Mouse (Mus musculus) heart, embryonic 15.5 days (tissue): ENCODE results near the gene Ndel1. TPM values are rescaled to one million over a fixed set of nuclear protein-coding genes. Genes with fewer than 3 reads are reported as not detected.

Experiments
- ATAC-seq: fragments of 200-750 bp; cut with Nextera tagmentation; replicated peaks from 2 replicates; pipeline ENCODE4 v1.8.0; 2017; ENCODE audit warnings: low read depth, moderate TSS enrichment; ENCODE audit not compliant: insufficient number of reproducible peaks, insufficient read depth, low FRiP score
- H3K27ac ChIP-seq: fragments of 300-500 bp; sonication (generic); 2 replicates; pipeline ENCODE4 v1.5.1; 2015; ENCODE audit warnings: mild to moderate bottlenecking, inconsistent platforms
- H3K27me3 ChIP-seq: fragments of 300-500 bp; sonication (generic); 2 replicates; pipeline ENCODE4 v1.6.1; 2015; ENCODE audit warnings: inconsistent platforms
- H3K36me3 ChIP-seq: fragments of 300-500 bp; sonication (generic); 2 replicates; pipeline ENCODE4 v1.6.1; 2015; ENCODE audit warnings: mild to moderate bottlenecking, inconsistent platforms
- H3K4me1 ChIP-seq: fragments of 300-500 bp; sonication (generic); replicated peaks from 2 replicates; pipeline ENCODE4 v1.6.1; 2015; ENCODE audit warnings: inconsistent platforms
- H3K4me2 ChIP-seq: fragments of 300-500 bp; sonication (generic); 2 replicates; pipeline ENCODE4 v1.6.1; 2015; ENCODE audit warnings: inconsistent platforms, mild to moderate bottlenecking, moderate library complexity
- H3K4me3 ChIP-seq: fragments of 300-500 bp; sonication (generic); 2 replicates; pipeline ENCODE4 v1.5.1; 2015; ENCODE audit warnings: mild to moderate bottlenecking, inconsistent platforms
- H3K9ac ChIP-seq: fragments of 300-500 bp; sonication (generic); 2 replicates; pipeline ENCODE4 v1.6.1; 2015; ENCODE audit warnings: mild to moderate bottlenecking, inconsistent platforms
- H3K9me3 ChIP-seq: fragments of 300-500 bp; sonication (generic); replicated peaks from 2 replicates; pipeline ENCODE4 v1.6.1; 2016; ENCODE audit warnings: inconsistent platforms
- WGBS: fragments of 180-500 bp; shearing (Covaris S2); methylation state at CpG from one replicate; pipeline ENCODE4 v1.1.7; 2015; ENCODE audit warnings: mixed read lengths; 5-methylcytosine and 5-hydroxymethylcytosine counted together
- polyA plus RNA-seq: library from polyadenylated mRNA; unstranded; fragments of >200 nt; fragmentation: Nextera tagmentation; extraction: Ambion mirVana; gene quantifications from 2 replicates; pipeline ENCODE4 v1.2.1, GENCODE M21; 2015

Ndel1 gene
- polyA plus RNA-seq, 1 experiment from 2014 or later = 65.5 TPM

DNA sequence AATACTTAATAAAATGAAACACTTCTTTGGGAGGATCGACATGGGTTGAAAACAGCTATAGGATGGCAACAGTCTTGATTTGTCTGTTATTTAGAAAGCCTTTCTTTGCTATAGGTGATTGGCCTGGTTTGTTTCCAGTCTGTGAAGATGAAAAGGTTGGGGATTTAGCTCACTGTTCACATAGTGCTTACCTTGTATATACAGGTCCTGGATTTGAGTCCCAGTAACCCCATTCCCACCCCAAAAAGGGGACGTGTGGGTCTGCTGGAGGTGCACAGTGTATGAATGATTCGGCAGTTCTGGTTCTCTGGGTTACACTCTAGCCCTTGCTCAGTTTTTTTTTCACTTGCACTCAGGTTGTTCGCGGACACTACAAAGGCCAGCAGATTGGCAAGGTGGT, 31.2 kb upstream of the Ndel1 start:
- 79% methylated on average over 5 of the region's 5 CpGs for WGBS
- H3K27me3 ChIP-seq = peaks cover 3% of the 10 kb centered on the region; the same call in 1 of the 2 replicates
- peaks cover 12% of the 10 kb centered on the region for H3K4me1 ChIP-seq
- H3K4me3 ChIP-seq = peak overlapping the region; percentile 97
- H3K27ac ChIP-seq = peak overlapping the region; percentile 6; the same call in 1 of the 2 replicates
- H3K9ac ChIP-seq = peak overlapping the region; percentile 94
- peaks cover 38% of the 10 kb centered on the region for H3K36me3 ChIP-seq
- peak overlapping the region; percentile 83 for H3K4me2 ChIP-seq
- H3K9me3 ChIP-seq = no peaks in the 10 kb centered on the region
- no peak for ATAC-seq

DNA sequence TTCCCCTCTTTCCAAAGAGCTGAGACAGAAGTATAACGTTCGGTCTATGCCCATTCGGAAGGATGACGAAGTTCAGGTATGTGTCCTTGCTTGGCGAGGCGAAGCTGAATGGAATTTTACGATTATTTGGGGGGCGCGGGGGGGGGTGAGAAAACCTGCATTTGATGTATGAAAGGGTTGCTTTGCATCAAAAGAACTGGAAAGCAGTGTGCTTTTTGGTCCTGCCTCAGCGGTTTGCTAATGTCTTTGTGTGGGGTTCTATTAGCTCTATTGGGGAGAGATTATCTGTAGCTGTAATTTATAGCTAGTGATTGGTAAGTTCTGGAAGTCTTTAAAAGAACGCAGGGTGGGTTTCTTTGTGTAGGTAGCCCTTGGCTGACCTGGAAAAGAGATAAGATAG, 30.7 kb upstream of the Ndel1 start:
- 3% methylated on average over 11 of the region's 11 CpGs for WGBS
- ATAC-seq = no peak
- peak overlapping the region; percentile 83 for H3K4me2 ChIP-seq

DNA sequence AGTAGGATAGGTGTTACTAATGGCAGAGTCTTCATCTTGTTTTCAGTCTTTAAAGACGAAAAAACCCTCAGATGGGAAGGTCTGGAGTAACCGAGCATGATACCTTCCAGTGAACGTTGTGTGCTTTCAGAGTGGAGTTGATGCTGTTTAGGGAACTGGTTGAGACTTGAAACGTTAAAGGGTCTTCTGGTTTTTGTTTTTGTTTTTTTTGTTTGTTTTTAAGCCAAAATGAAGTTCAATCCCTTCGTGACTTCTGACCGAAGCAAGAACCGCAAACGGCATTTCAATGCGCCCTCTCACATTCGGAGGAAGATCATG, 30.3 kb upstream of the Ndel1 start:
- H3K9ac ChIP-seq = peak overlapping the region; percentile 94
- peaks cover 12% of the 10 kb centered on the region for H3K4me1 ChIP-seq
- peak overlapping the region; percentile 83 for H3K4me2 ChIP-seq
- peaks cover 38% of the 10 kb centered on the region for H3K36me3 ChIP-seq
- H3K27ac ChIP-seq = peak overlapping the region; percentile 91
- WGBS = under 1% methylated on average over 10 of the region's 10 CpGs
- H3K4me3 ChIP-seq = peak overlapping the region; percentile 97
- no peak for ATAC-seq
- no peaks in the 10 kb centered on the region for H3K9me3 ChIP-seq
- H3K27me3 ChIP-seq = peaks cover 3% of the 10 kb centered on the region; the same call in 1 of the 2 replicates

More for the DNA sequence above, 30.7 kb upstream of the Ndel1 start:
- H3K36me3 ChIP-seq = peaks cover 38% of the 10 kb centered on the region
- no peaks in the 10 kb centered on the region for H3K9me3 ChIP-seq
- peak overlapping the region; percentile 94 for H3K9ac ChIP-seq
- peaks cover 12% of the 10 kb centered on the region for H3K4me1 ChIP-seq
- peak overlapping the region; percentile 97 for H3K4me3 ChIP-seq
- H3K27ac ChIP-seq = peak overlapping the region; percentile 6; the same call in 1 of the 2 replicates
- H3K27me3 ChIP-seq = peaks cover 3% of the 10 kb centered on the region; the same call in 1 of the 2 replicates

DNA sequence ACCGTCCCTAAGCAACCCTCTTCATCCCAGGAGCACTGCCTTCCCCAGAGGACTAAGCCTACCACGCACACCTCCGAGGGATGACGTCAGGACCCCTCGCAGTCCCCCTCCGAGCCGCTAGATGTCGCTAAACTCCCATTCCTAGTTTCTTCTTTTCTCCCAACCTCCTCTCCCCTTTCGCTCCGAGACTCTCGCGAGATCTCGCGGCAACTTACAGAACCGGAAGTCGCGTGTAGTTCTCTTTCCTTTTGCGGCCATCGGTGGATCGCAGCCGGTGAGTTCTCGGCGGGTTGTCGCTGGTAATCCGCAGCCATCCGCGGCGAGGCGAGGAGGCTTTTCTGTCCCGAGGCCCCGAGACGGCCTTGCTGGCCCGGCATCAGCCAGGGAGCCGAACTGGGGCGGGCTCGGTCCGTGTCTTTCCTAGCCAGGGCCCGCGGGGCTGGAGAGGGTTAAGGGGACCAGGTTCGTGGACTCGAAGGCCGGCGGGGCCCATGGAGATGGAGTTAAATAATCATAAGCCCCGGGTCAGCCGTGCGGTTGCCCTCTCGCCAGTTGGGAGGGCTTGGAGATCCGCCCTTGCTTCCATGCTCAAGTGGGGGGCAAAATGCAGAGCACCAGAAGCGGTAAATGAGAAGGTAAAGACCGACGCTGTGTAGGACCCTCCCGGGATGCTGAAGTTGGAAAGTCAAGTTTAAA, 29.8 kb upstream of the Ndel1 start, which contains the start of gene Rpl26:
Gene Rpl26 (plus strand): TSS at position 233 of the 696 bp plus-strand sequence.
- peak within 1 kb of the TSS; percentile 83 for H3K4me2 ChIP-seq
- peak; percentile 88 for ATAC-seq
- peaks cover 12% of the 10 kb centered on the region for H3K4me1 ChIP-seq
- H3K27ac ChIP-seq = peak within 1 kb of the TSS; percentile 91
- H3K4me3 ChIP-seq = peak within 1 kb of the TSS; percentile 97
- WGBS = 1% methylated on average over 52 of the region's 52 CpGs
- H3K9ac ChIP-seq = peak within 1 kb of the TSS; percentile 94
- H3K27me3 ChIP-seq = peaks cover 3% of the 10 kb centered on the region; the same call in 1 of the 2 replicates
- H3K9me3 ChIP-seq = no peaks in the 10 kb centered on the region
- H3K36me3 ChIP-seq = peaks cover 38% of the 10 kb centered on the region

DNA sequence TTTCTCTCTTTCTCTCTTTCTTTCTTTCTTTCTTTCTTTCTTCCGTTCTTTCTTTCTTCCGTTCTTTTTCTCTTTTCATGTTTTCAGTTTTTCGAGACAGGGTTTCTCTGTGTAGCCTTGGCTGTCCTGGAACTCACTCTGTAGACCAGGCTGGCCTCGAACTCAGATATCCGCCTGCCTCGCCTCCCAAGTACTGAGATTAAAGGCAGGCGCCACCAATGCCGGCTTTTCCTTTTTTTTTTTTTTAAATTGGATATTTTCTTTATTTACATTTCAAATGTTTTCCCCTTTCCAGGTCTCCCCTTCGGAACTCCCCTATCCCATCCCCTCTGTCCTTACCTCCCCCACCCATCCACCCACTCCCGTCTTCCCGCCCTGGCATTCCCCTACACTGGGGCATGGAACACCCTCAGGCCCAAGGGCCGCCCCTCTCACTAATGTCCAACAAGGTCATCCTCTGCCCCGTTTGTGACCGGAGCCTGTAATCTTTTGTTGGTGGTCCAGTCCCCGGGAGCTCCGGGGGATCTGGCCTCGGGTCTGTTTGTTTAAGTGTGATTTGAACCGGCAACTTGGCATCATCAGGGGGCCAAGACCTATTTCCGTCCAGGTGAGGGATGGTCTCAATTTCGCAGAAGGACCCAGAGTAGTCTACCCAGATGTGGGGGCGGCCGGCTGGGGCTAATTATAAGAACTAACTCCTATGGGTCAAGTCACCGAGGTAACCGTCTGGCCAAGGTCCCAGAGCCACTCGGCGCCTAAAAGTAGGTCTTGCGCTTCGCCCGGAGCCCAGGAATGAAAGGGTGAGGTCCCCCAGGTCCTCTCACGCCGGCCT, 29.1 kb upstream of the Ndel1 start:
- Histone ChIP-seq H3K9me3 (no peaks in the 10 kb centered on the region), H3K36me3 (peaks cover 32% of the 10 kb centered on the region), H3K4me3 (peak overlapping the region; percentile 97), H3K4me1 (peaks cover 12% of the 10 kb centered on the region), H3K27ac (no peak overlapping the region), H3K4me2 (peak overlapping the region; percentile 83), H3K9ac (peak overlapping the region; percentile 49), H3K27me3 (peaks cover 3% of the 10 kb centered on the region; the same call in 1 of the 2 replicates)
- peak; percentile 4; the same call in 1 of the 2 replicates for ATAC-seq
- WGBS = 26% methylated on average over 31 of the region's 31 CpGs

DNA sequence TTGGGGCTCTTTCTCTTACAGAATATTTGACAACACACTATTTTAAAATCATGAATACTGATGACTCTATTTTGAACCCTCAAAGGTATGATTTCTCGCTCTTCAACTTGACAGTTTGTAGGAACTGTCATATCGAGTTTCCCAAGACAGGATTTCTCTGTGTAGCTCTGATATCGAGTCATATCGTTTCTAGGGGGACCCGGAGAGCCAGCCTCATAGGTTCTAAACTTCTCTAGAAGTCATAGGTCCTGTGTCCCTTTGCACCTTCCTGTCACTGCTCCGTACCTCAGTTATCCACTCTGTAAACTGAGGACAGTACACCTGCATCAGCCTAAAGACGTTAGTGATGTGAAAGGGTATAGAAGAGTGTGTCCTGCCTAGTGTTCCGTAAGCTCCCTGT, 28.2 kb upstream of the Ndel1 start:
- 83% methylated on average over 8 of the region's 8 CpGs for WGBS
- no peak for ATAC-seq
- no peak overlapping the region for H3K27ac ChIP-seq

DNA sequence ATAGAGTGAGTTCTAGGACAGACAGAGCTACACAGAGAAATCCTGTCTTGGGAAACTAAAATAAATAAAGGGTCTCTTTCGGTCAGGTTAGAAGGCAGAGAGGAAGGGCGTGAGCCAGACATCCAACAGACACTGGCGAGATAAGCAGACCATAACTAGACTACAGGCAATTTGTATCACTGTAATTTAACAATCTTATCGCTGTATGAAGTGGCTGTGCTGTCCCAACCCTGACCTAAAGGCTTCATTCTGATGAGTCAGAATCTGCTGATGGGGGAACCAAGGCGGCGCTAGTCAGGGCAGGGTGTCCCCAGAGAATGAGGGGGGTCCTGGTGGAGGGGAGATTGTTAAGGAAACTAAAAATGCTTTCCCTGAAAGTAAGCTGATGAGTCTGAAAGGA, 27.1 kb upstream of the Ndel1 start:
- Histone ChIP-seq H3K36me3 (peaks cover 12% of the 10 kb centered on the region), H3K9me3 (no peaks in the 10 kb centered on the region), H3K4me2 (no peak overlapping the region), H3K4me1 (peaks cover 12% of the 10 kb centered on the region), H3K4me3 (no peak overlapping the region), H3K27ac (no peak overlapping the region), H3K9ac (no peak overlapping the region), H3K27me3 (peaks cover 3% of the 10 kb centered on the region; the same call in 1 of the 2 replicates)
- no peak for ATAC-seq
- WGBS = 62% methylated on average over 6 of the region's 6 CpGs

More for the DNA sequence above, 28.2 kb upstream of the Ndel1 start:
- H3K4me3 ChIP-seq = no peak overlapping the region
- H3K9ac ChIP-seq = no peak overlapping the region
- H3K4me1 ChIP-seq = peaks cover 12% of the 10 kb centered on the region
- H3K27me3 ChIP-seq = peaks cover 3% of the 10 kb centered on the region; the same call in 1 of the 2 replicates
- no peak overlapping the region for H3K4me2 ChIP-seq
- peaks cover 22% of the 10 kb centered on the region for H3K36me3 ChIP-seq
- H3K9me3 ChIP-seq = no peaks in the 10 kb centered on the region

DNA sequence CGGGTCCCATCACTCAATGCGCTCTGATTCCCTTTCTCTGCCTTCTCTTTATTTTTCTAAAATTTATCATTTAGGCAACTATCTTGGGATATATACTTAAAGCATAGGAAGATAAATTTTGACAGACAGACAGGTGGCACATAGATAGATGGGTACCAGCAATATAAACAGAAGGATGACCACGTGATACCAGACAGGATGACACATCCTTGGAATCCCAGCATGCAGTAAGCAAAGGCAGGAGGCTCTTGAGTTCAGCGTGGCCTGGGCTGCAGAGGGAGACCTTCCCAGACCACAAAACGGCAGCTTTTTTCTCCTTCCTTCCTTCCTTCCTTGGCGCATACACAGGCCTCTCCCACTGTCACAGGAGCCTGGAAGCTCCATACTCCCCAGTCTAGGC, 26.2 kb upstream of the Ndel1 start:
- Histone ChIP-seq H3K4me1 (peaks cover 11% of the 10 kb centered on the region), H3K9me3 (no peaks in the 10 kb centered on the region), H3K36me3 (peaks cover 3% of the 10 kb centered on the region; the same call in 1 of the 2 replicates), H3K4me3 (no peak overlapping the region), H3K27ac (no peak overlapping the region), H3K4me2 (no peak overlapping the region), H3K27me3 (peaks cover 3% of the 10 kb centered on the region; the same call in 1 of the 2 replicates), H3K9ac (no peak overlapping the region)
- ATAC-seq = no peak
- 66% methylated on average over 6 of the region's 6 CpGs for WGBS

DNA sequence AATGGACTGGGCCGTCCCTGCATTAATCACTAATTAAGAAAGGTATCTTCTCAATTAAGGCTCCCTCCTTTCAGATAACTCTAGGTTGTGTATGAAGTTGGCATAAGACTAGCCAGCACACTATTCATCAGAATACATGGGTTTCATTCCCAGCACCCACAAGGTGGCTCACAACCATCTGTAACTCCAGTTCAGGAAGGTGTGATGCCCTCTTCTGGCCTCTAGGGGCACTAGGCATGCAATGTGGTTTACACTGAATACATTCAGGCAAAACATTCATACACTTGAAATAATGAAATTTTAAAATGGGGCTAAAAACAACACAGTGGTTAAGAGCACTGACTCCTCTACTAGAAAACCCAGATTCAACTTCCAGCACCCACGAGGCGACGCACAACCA, 25.5 kb upstream of the Ndel1 start:
- H3K4me3 ChIP-seq = no peak overlapping the region
- no peak for ATAC-seq

DNA sequence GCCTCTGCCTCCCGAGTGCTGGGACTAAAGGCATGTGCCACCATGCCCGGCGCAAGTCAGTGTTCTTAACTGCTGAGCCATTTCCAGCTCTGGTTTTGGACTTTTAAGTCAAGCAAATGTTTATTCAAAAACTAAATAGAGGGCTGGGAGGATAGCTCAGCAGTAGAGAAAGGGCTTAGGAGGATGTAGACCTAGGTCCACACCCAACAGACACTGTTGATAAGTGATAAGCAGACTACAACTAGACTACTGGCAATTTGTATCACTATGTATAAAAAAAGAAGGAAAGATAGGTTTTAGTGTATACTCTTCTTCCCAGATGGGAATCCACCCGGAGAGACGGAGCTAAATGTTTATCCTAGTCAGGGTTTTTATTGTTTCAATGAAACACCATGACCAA, 24.6 kb upstream of the Ndel1 start:
- no peak overlapping the region for H3K27ac ChIP-seq
- no peak for ATAC-seq
- no peak overlapping the region for H3K4me3 ChIP-seq
- WGBS = 90% methylated on average over 5 of the region's 5 CpGs
- no peak overlapping the region for H3K4me2 ChIP-seq
- H3K36me3 ChIP-seq = no peaks in the 10 kb centered on the region
- no peak overlapping the region for H3K9ac ChIP-seq
- no peaks in the 10 kb centered on the region for H3K9me3 ChIP-seq
- peaks cover 8% of the 10 kb centered on the region for H3K4me1 ChIP-seq
- H3K27me3 ChIP-seq = peaks cover 3% of the 10 kb centered on the region; the same call in 1 of the 2 replicates

More for the DNA sequence above, 25.5 kb upstream of the Ndel1 start:
- Histone ChIP-seq H3K9me3 (no peaks in the 10 kb centered on the region), H3K27ac (no peak overlapping the region), H3K9ac (no peak overlapping the region), H3K4me2 (no peak overlapping the region), H3K27me3 (peaks cover 3% of the 10 kb centered on the region; the same call in 1 of the 2 replicates), H3K4me1 (peaks cover 6% of the 10 kb centered on the region), H3K36me3 (no peaks in the 10 kb centered on the region)
- 48% methylated on average over 4 of the region's 4 CpGs for WGBS

DNA sequence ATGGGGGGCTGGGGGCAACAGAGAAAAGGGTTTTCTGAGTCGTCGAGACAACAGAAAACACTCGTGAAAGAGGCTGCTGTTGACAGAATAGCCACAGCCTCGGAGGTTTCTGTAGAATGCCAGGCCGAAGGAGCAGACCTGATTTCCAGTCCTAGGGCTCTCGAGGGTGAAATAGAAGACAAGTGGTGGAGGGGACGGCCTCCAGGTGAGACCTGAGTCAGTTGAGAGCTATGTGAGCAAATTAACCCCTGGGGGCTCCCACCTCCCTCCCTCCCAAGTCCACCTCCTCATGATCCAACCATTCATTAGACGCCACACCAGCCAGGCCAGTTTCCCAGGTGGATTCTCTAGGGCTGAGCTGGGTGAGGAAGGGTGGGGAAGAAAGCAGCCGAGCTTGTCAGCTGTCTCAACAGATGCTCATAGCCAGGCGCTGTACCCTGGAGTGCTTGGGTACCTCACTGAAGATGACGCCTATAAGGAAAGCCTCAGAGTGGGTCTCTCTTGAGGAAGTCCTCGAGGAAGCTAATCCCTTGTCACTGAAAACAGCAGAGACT, 22.3 kb upstream of the Ndel1 start:
- Histone ChIP-seq H3K9me3 (no peaks in the 10 kb centered on the region), H3K27ac (no peak overlapping the region), H3K36me3 (no peaks in the 10 kb centered on the region), H3K9ac (no peak overlapping the region), H3K27me3 (no peaks in the 10 kb centered on the region), H3K4me3 (no peak overlapping the region), H3K4me1 (peaks cover 2% of the 10 kb centered on the region; the same call in 1 of the 2 replicates), H3K4me2 (no peak overlapping the region)
- no peak for ATAC-seq
- WGBS = 61% methylated on average over 12 of the region's 12 CpGs
